Mouse (Mus musculus): ENCODE data around the gene Pdss2. TPM values are rescaled to one million over a fixed set of nuclear protein-coding genes. Genes with fewer than 3 reads are reported as not detected.

The Pdss2 gene
- 10 to 100 TPM; 20.6 to 22.6 TPM for total RNA-seq (2021)
- long read RNA-seq, experiment 1, transcript Pdss2-201 (8 exons, 2,127 nt) = major isoform, 15 of 18 reads
- long read RNA-seq, experiment 1, partial matches to known transcripts = 0 of 18 reads
- long read RNA-seq, experiment 1, other reads (novel, unspliced or antisense) = 3 of 18 reads
- long read RNA-seq, experiment 2, transcript Pdss2-201 (8 exons, 2,127 nt) = major isoform, 25 of 34 reads
- long read RNA-seq, experiment 2, partial matches to known transcripts = 2 of 34 reads
- long read RNA-seq, experiment 2, other reads (novel, unspliced or antisense) = 7 of 34 reads

GRCm38 (mm10) chr10:43220910-43221625, at the start of gene Pdss2:
TSS of gene Pdss2 (plus strand) at chr10:43221486.
- DNase-seq = peak; percentile 94
- intact Hi-C loops (cut with DNase I; ENCODE audit: low total_unique reads) = no loop called here

DNA sequence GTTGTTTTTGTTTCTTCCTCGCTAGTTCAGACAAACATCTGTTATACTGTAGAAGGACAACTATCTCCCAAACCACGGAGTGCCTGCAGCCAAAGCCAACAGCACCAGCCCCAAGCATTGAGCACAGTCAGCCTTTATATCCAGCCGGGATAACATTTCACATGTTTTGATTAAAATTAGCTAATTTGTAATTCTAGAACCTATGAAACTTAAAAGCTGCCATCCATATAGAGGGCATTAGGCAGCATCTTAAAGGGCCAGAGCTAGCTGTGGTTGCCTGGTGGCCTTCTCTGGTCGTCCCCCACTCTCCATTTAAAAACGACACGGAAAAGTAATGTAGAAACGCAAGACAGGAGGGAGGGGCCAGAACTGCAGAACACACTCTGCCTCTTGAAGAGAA, 49.2 kb upstream of the Pdss2 start:
- intact Hi-C loops (cut with DNase I; ENCODE audit: low total_unique reads) = loop anchor here (10.0 kb wide), 1 partner anchor 177 kb away; no protein-coding TSS in a partner anchor
- no peak for DNase-seq

- DNase-seq = no peak
Observed at GRCm38 (mm10) chr10:43172554-43172953, 48.7 kb upstream of the Pdss2 start.

GRCm38 (mm10) chr10:43173141-43173827, 48.0 kb upstream of the Pdss2 start:
- DNase-seq = peak; percentile 84
- intact Hi-C loops (cut with DNase I; ENCODE audit: low total_unique reads) = loop anchor here (10.0 kb wide), 1 partner anchor 178 kb away; no protein-coding TSS in a partner anchor

More at GRCm38 (mm10) chr10:43172554-43172953, 48.7 kb upstream of the Pdss2 start:
- intact Hi-C loops (cut with DNase I; ENCODE audit: low total_unique reads) = loop anchor here (10.0 kb wide), 1 partner anchor 178 kb away; no protein-coding TSS in a partner anchor

- no peak for DNase-seq
- intact Hi-C loops (cut with DNase I; ENCODE audit: low total_unique reads) = loop anchor here (10.0 kb wide), 1 partner anchor 179 kb away; no protein-coding TSS in a partner anchor
Observed at GRCm38 (mm10) chr10:43173828-43174325, 47.4 kb upstream of the Pdss2 start.

DNA sequence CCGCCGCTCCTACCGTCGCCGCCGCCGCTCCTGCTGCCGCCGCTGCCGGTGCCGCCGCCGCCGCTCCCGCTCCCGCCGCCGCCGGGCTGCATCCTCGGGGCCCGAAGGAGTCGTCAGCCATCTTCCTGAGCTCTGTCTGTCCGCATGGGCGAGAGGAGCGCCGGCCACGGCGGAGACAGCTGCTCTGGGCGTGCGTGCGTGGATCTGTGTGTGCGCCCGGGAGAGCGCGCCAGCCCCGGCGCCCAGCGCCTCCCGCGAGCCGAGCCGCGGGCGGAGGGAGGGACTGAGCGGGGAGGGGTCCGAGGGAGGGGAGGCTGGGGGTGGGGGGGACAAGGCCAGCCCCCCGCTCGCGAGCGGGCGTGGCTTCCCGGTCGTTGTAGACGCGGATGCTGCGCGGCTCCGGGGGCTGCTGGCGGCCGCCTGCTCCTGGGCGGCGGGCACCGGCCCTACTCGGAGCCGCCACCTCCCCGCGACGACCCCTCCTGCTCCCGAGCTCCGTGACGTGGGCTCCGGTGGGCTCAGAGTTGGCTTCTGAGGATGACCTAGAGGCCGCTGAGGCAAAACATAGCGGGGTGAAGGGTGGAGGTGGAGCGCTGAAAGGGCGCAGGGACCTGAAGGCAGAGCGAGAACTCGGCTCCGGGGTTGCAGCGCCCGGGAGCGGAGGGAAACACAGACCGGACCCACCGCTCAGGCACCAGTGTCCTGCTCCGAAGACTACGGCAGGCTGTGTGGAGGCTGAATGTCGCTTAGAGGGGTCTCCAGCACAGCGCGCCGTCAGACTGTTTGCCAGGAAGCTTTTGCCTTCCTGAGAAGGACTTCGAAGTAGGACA, 46.7 kb upstream of the Pdss2 start, which contains the start of the genes Sobp and 9030612E09Rik:
Gene Sobp (minus strand): TSS at position 205 of the 830 bp plus-strand sequence.
Gene 9030612E09Rik (plus strand): TSS at position 379 of the 830 bp plus-strand sequence.
- intact Hi-C loops (cut with DNase I; ENCODE audit: low total_unique reads) = loop anchor here (10.0 kb wide), 1 partner anchor 180 kb away; no protein-coding TSS in a partner anchor

GRCm38 (mm10) chr10:43175156-43175601, 46.1 kb upstream of the Pdss2 start:
- DNase-seq = peak; percentile 8
- intact Hi-C loops (cut with DNase I; ENCODE audit: low total_unique reads) = loop anchor here (10.0 kb wide), 1 partner anchor 180 kb away; no protein-coding TSS in a partner anchor

More for the DNA sequence above, 46.7 kb upstream of the Pdss2 start, which contains the start of the genes Sobp and 9030612E09Rik:
- DNase-seq = peak; percentile 77

GRCm38 (mm10) chr10:43180313-43180912, 40.9 kb upstream of the Pdss2 start:
- intact Hi-C loops (cut with DNase I; ENCODE audit: low total_unique reads) = no loop called here
- no peak for DNase-seq

GRCm38 (mm10) chr10:43200206-43200605, 21.1 kb upstream of the Pdss2 start:
- DNase-seq = no peak
- intact Hi-C loops (cut with DNase I; ENCODE audit: low total_unique reads) = no loop called here

DNA sequence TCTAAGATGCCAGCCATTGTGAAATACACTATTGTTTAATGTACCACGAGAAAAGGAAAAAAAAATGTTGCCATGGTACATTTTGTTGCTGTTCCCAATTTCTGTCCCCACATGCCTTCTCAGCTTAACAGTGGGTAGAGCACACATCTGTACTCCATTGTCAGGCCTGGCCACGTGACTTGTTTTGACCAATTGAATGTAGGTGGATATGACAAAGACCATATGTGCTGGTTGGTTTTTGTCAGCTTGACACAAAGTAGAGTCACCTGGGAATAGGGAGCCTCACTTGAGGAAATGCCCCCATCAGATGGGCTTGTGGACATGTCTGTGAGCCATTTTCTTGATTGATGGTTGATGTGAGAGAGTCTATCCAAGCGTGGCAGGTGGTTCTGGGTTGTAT, 17.4 kb upstream of the Pdss2 start:
- DNase-seq = no peak
- intact Hi-C loops (cut with DNase I; ENCODE audit: low total_unique reads) = no loop called here

GRCm38 (mm10) chr10:43211866-43212265, 9.4 kb upstream of the Pdss2 start:
- intact Hi-C loops (cut with DNase I; ENCODE audit: low total_unique reads) = no loop called here

DNA sequence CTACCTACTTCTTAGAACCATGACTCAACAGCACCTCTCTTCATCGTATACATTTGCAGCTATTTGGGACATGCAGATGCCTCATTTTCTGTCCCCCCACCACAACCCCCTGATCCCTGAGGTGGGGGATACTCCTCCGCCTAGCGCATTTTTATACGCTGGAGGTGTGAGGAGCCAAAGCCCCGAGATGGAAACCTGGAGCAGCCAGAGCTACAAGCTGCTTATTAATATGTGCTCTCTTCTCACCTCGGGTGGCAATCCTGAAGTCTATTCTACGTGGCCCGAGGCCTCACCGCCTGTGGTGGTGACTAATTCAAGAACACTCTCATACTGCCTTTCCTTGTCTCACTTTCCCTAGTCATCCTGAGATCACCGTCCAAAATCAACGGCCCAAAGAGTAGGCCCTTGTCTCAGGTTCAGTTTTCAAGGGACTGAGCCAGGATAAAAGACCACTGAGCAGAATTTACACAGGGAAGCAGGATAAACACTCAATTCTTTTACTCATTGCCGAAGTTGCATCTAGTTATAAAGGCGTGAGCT, 3.9 kb upstream of the Pdss2 start:
- intact Hi-C loops (cut with DNase I; ENCODE audit: low total_unique reads) = no loop called here
- DNase-seq = no peak

More at GRCm38 (mm10) chr10:43211866-43212265, 9.4 kb upstream of the Pdss2 start:
- DNase-seq = peak; percentile 18

DNA sequence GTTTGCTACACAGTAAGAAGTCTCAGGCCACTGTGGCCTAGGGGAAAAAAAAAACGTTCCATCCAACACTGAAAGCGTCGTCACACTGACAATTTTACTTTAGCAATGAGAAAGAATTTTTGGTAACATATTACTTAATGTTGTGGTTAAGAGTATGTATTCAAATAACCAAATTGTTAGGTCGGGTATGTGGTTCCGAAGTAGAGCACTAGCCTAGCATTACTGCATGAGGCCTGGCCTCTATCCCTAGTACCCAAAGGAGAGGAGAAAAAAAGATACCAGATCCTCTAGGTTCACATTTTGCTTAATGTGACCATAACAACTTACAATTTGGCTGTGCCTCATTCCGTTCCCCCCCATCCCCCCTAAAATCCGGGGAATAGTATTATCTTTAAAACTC, 807 bp upstream of the Pdss2 start:
- intact Hi-C loops (cut with DNase I; ENCODE audit: low total_unique reads) = no loop called here
- no peak for DNase-seq

GRCm38 (mm10) chr10:43221659-43222058, 373 bp downstream of the Pdss2 start:
- intact Hi-C loops (cut with DNase I; ENCODE audit: low total_unique reads) = no loop called here
- DNase-seq = peak; percentile 22

DNA sequence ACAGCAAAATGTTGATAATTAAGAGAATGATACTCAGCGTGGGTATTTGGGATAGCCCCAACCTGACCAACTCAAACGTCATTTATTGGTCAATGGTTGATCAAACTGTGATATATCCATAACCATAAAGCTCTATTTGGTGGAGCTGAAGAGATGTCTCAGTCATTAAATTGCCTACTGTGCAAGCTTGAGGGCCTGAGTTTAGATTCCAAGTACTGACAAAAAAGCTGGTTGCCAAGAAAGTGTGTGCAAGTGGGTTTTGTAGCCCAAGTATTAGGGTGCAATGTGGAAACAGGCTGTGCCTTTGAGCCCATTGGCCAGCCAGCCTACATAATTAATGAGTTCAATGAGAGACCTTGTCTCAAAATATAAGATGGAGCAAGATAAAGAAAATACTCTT, 2.1 kb downstream of the Pdss2 start:
- intact Hi-C loops (cut with DNase I; ENCODE audit: low total_unique reads) = no loop called here
- no peak for DNase-seq

GRCm38 (mm10) chr10:43226391-43226790, 5.1 kb downstream of the Pdss2 start:
- DNase-seq = no peak
- intact Hi-C loops (cut with DNase I; ENCODE audit: low total_unique reads) = no loop called here

DNA sequence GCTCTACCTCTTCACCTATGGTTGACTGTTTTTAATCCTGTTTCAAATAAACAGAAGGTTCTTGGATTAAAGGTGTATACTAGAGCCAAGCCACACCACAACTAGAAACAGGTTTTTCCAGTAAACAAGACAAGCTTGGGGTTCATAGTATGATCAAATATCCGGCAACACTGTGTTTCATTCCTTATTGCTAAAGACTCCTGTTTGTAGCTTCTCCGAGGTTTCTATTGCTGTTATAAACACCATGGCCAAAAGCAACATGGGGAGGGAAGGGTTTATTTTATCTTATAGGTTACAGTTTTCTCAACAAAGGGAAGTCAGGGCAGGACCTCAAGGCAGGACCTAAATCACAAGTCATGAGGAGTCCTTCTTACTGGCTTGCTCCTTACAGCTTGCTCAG, 8.0 kb downstream of the Pdss2 start:
- intact Hi-C loops (cut with DNase I; ENCODE audit: low total_unique reads) = no loop called here
- DNase-seq = no peak

GRCm38 (mm10) chr10:43234522-43234921, 13.2 kb downstream of the Pdss2 start:
- no peak for DNase-seq
- intact Hi-C loops (cut with DNase I; ENCODE audit: low total_unique reads) = no loop called here

Measured in gastrocnemius, postnatal 14 days (tissue).